Mouse (Mus musculus) embryonic facial prominence, embryonic 15.5 days (tissue): Measurements from ENCODE around the gene Zbtb44. TPM values are rescaled to one million over a fixed set of nuclear protein-coding genes. Genes with fewer than 3 reads are reported as not detected.

Experiments
- ATAC-seq: fragments of 200-750 bp; cut with Nextera tagmentation; 2 replicates; pipeline ENCODE4 v1.8.0; 2017; ENCODE audit warnings: low read depth, moderate TSS enrichment; ENCODE audit not compliant: insufficient number of reproducible peaks, low FRiP score, low TSS enrichment
- H3K27ac ChIP-seq: fragments of 300-500 bp; sonication (generic); replicated peaks from 2 replicates; pipeline ENCODE4 v1.5.1; 2015; ENCODE audit warnings: mild to moderate bottlenecking, inconsistent platforms
- H3K27me3 ChIP-seq: fragments of 300-500 bp; sonication (generic); 2 replicates; pipeline ENCODE4 v1.6.1; 2015; ENCODE audit warnings: inconsistent platforms
- H3K36me3 ChIP-seq: fragments of 300-500 bp; sonication (generic); 2 replicates; pipeline ENCODE4 v1.6.1; 2015; ENCODE audit warnings: mild to moderate bottlenecking, inconsistent platforms
- H3K4me1 ChIP-seq: fragments of 300-500 bp; sonication (generic); 2 replicates; pipeline ENCODE4 v1.6.1; 2015; ENCODE audit warnings: inconsistent platforms
- H3K4me2 ChIP-seq: fragments of 300-500 bp; sonication (generic); replicated peaks from 2 replicates; pipeline ENCODE4 v1.6.1; 2015; ENCODE audit warnings: mild to moderate bottlenecking, inconsistent platforms
- H3K4me3 ChIP-seq: fragments of 300-500 bp; sonication (generic); replicated peaks from 2 replicates; pipeline ENCODE4 v1.5.1; 2015; ENCODE audit warnings: mild to moderate bottlenecking, inconsistent platforms
- H3K9ac ChIP-seq: fragments of 300-500 bp; sonication (generic); 2 replicates; pipeline ENCODE4 v1.6.1; 2015; ENCODE audit warnings: inconsistent platforms
- H3K9me3 ChIP-seq: fragments of 300-500 bp; sonication (generic); replicated peaks from 2 replicates; pipeline ENCODE4 v1.6.1; 2016; ENCODE audit warnings: inconsistent platforms
- WGBS: fragments of 180-500 bp; shearing (Covaris S2); methylation state at CpG from one replicate; pipeline ENCODE4 v1.1.7; 2015; 5-methylcytosine and 5-hydroxymethylcytosine counted together
- polyA plus RNA-seq: library from polyadenylated mRNA; unstranded; fragments of >200 nt; fragmentation: Nextera tagmentation; extraction: Ambion mirVana; gene quantifications from 2 replicates; pipeline ENCODE4 v1.2.1, GENCODE M21; 2015

The Zbtb44 gene
- 7.6 and 8.3 TPM in 2 replicates for polyA plus RNA-seq

GRCm38 (mm10) chr9:31030532-31031413 is at the start of gene Zbtb44:
Gene Zbtb44, plus strand, starts transcription at chr9:31030644.
- under 1% methylated on average over 63 of the region's 79 CpGs for WGBS
- peaks cover 17% of the 10 kb centered on the region for H3K4me1 ChIP-seq
- peak; percentile 90 for ATAC-seq

DNA sequence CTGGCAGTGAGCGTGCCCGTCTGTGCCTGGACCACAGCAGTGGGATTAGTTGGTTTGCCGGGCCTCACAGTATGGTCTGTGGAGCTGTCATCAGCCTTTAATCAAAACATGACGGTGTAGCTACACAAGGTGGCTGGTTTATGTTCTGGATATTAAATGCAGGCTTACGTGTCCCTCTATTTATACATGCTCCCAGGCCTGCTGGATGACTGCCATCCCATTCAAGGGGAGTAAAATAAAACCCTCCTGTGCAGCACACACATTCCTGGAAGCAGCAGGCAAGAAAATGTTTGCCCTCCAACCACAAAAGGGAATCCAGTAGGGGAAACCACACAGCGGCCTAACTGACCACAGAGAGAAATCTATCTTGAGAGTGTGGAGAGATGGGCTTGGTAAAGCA is 44.7 kb upstream of the Zbtb44 start:
- WGBS, result 23% methylated on average over 6 of the region's 6 CpGs
- Histone ChIP-seq H3K9ac (no peak overlapping the region), H3K9me3 (no peaks in the 10 kb centered on the region), H3K36me3 (no peaks in the 10 kb centered on the region), H3K27ac (no peak overlapping the region), H3K4me2 (no peak overlapping the region), H3K4me1 (peaks cover 6% of the 10 kb centered on the region), H3K4me3 (no peak overlapping the region), H3K27me3 (0 out of 2 replicates have a peak, but pooled peaks cover 4% of the 10 kb centered on the region)
- ATAC-seq, result peak; percentile 83

More at GRCm38 (mm10) chr9:31030532-31031413, at the start of gene Zbtb44:
- Histone ChIP-seq H3K9ac (peak within 1 kb of the TSS; percentile 93), H3K9me3 (no peaks in the 10 kb centered on the region), H3K4me2 (peak within 1 kb of the TSS; percentile 80), H3K36me3 (no peaks in the 10 kb centered on the region), H3K27ac (peak within 1 kb of the TSS; percentile 96), H3K4me3 (peak within 1 kb of the TSS; percentile 91), H3K27me3 (no peaks in the 10 kb centered on the region)

DNA sequence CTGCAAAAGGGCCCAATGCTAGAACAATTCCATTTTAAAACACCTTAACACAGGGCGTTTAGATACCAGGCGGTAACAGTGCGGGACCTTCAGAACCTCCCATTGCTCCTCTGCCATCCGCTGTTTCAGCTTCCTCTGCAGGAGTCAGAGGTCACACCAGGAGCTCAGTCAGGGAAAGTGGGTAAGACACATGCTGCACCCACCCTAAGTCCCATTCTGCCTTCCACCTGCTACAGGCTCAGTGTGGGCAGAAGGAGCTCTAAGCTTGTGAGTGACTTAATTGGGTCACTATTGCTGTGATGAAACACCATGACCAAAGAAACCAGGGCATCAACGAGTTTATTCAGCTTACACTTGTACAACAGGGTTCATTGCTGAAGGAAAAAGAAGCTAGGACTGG is 37.3 kb upstream of the Zbtb44 start:
- H3K27me3 ChIP-seq, result no peaks in the 10 kb centered on the region
- no peaks in the 10 kb centered on the region for H3K9me3 ChIP-seq
- WGBS, result 86% methylated on average over 5 of the region's 5 CpGs
- H3K4me2 ChIP-seq, result no peak overlapping the region
- no peaks in the 10 kb centered on the region for H3K4me1 ChIP-seq
- H3K9ac ChIP-seq, result no peak overlapping the region
- no peak for ATAC-seq
- H3K36me3 ChIP-seq, result no peaks in the 10 kb centered on the region
- H3K4me3 ChIP-seq, result no peak overlapping the region
- no peak overlapping the region for H3K27ac ChIP-seq

DNA sequence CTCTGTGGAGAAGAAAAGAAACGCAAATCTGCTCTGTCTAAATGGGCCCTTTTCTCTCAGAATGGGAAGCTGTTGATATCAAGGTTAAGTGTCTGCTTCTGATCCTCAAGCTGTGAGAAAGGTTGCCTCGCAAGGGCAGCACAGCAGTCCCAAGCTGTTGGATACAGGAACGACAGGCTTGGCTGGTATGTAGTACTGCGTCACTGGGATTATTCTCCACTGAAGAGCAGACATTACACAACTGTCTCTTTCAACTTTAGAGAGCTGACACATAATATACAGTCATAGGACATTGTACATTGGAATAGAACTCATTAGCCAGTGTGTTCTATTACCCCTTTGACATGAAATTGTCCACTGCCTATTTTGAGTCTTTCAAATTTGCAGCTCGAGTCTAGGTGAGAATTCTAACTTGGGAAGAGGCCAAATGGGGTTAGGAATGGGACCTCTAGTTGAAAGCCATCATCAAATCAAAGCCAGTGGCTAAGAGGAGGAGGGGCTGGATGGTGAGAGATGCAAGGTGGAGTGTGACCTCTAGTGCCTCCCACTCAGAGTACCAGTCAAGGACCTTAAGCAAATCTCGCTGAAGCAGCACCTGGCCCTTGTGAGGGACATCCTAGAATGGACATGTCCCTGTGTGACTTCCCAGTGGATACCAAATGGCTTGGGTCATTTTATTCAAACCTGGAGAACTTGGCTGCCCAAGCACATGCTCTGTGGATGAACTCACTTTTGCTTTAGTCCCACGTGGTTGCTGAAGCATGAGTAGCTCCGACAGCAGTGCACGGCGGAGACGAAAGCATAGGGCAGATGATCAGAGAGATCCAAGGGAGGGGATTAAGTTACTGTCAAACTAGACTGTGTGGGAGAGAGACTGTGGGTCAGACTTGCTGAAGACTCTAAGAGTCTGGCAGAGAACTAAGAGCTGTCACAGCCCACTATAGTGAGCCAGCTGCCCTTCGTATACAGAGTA is 33.6 kb upstream of the Zbtb44 start:
- H3K27ac ChIP-seq, result no peak overlapping the region
- ATAC-seq, result peak; percentile 54; the same call in 1 of the 2 replicates
- H3K4me2 ChIP-seq, result no peak overlapping the region
- 63% methylated on average over 12 of the region's 12 CpGs for WGBS
- H3K4me1 ChIP-seq, result no peaks in the 10 kb centered on the region
- no peak overlapping the region for H3K4me3 ChIP-seq
- H3K36me3 ChIP-seq, result no peaks in the 10 kb centered on the region
- no peak overlapping the region for H3K9ac ChIP-seq
- H3K27me3 ChIP-seq, result no peaks in the 10 kb centered on the region
- no peaks in the 10 kb centered on the region for H3K9me3 ChIP-seq

GRCm38 (mm10) chr9:31000641-31001040 is 29.8 kb upstream of the Zbtb44 start:
- Histone ChIP-seq H3K27ac (no peak overlapping the region), H3K4me3 (no peak overlapping the region), H3K9me3 (no peaks in the 10 kb centered on the region), H3K36me3 (no peaks in the 10 kb centered on the region), H3K9ac (no peak overlapping the region), H3K4me1 (no peaks in the 10 kb centered on the region), H3K27me3 (no peaks in the 10 kb centered on the region), H3K4me2 (no peak overlapping the region)
- WGBS, result 76% methylated on average over 10 of the region's 10 CpGs
- no peak for ATAC-seq

- H3K9me3 ChIP-seq, result no peaks in the 10 kb centered on the region
- WGBS, result 69% methylated on average over 4 of the region's 4 CpGs
- ATAC-seq, result no peak
Measured at GRCm38 (mm10) chr9:31002528-31002927, 27.9 kb upstream of the Zbtb44 start.

DNA sequence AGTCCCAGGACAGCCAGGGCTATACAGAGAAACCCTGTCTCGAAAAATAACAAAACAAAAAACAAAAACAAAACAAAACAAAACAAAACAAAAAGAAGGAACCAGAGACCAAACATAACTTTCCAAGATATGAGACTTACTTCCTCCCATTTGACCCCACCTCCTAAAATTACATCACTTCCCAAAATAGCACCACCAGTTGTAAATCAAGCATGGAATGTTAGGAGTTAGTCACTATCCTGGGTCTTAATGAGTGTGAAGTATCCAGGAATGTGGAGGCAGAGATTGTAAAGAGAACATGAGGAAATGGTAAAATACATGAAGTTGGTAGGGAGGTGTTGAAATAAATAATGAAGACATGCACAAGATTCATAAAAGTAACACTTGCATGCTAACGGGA is 21.1 kb upstream of the Zbtb44 start:
- 77% methylated on average over 2 of the region's 2 CpGs for WGBS
- no peaks in the 10 kb centered on the region for H3K36me3 ChIP-seq
- H3K27me3 ChIP-seq, result no peaks in the 10 kb centered on the region
- no peaks in the 10 kb centered on the region for H3K9me3 ChIP-seq
- H3K4me3 ChIP-seq, result no peak overlapping the region
- H3K4me1 ChIP-seq, result 0 out of 2 replicates have a peak, but pooled peaks cover 3% of the 10 kb centered on the region
- H3K4me2 ChIP-seq, result no peak overlapping the region
- ATAC-seq, result no peak
- H3K9ac ChIP-seq, result no peak overlapping the region
- no peak overlapping the region for H3K27ac ChIP-seq

More at GRCm38 (mm10) chr9:31002528-31002927, 27.9 kb upstream of the Zbtb44 start:
- Histone ChIP-seq H3K27me3 (no peaks in the 10 kb centered on the region), H3K4me1 (no peaks in the 10 kb centered on the region), H3K27ac (no peak overlapping the region), H3K4me2 (no peak overlapping the region), H3K9ac (no peak overlapping the region), H3K36me3 (no peaks in the 10 kb centered on the region), H3K4me3 (no peak overlapping the region)

GRCm38 (mm10) chr9:31010040-31010439 is 20.4 kb upstream of the Zbtb44 start:
- Histone ChIP-seq H3K4me1 (0 out of 2 replicates have a peak, but pooled peaks cover 3% of the 10 kb centered on the region), H3K9ac (no peak overlapping the region), H3K27ac (no peak overlapping the region), H3K4me2 (no peak overlapping the region), H3K9me3 (no peaks in the 10 kb centered on the region), H3K4me3 (no peak overlapping the region), H3K27me3 (no peaks in the 10 kb centered on the region), H3K36me3 (no peaks in the 10 kb centered on the region)
- ATAC-seq, result no peak
- 74% methylated on average over 3 of the region's 3 CpGs for WGBS

- no peak for ATAC-seq
- 23% methylated on average over 3 of the region's 3 CpGs for WGBS
- no peaks in the 10 kb centered on the region for H3K36me3 ChIP-seq
Measured at GRCm38 (mm10) chr9:31010749-31011148, 19.7 kb upstream of the Zbtb44 start.

DNA sequence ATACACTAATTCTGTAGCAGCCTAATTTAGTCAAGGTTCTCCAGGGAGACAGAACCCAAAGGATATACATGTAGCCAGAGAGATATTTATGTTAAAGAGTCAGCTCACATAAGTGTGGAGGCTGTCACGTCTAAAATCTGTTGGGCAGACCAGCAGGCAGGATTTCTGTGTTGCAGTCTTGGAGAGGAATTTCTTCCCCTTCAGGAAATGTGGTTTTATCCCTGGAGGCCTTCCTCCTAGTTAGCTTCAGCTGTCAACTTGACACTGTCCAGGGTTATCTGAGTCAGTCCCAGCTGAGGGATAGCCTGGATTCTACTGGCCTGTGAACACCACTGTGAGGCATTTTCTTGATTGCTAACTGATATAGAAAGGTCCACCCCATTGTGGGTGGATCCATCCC is 18.9 kb upstream of the Zbtb44 start:
- Histone ChIP-seq H3K4me2 (no peak overlapping the region), H3K36me3 (no peaks in the 10 kb centered on the region), H3K9ac (no peak overlapping the region), H3K4me1 (0 out of 2 replicates have a peak, but pooled peaks cover 3% of the 10 kb centered on the region), H3K9me3 (no peaks in the 10 kb centered on the region), H3K4me3 (no peak overlapping the region), H3K27me3 (no peaks in the 10 kb centered on the region), H3K27ac (no peak overlapping the region)
- no peak for ATAC-seq
- 8% methylated on average over 1 of the region's 1 CpGs for WGBS

More at GRCm38 (mm10) chr9:31010749-31011148, 19.7 kb upstream of the Zbtb44 start:
- no peaks in the 10 kb centered on the region for H3K27me3 ChIP-seq
- 0 out of 2 replicates have a peak, but pooled peaks cover 3% of the 10 kb centered on the region for H3K4me1 ChIP-seq
- H3K9me3 ChIP-seq, result no peaks in the 10 kb centered on the region
- no peak overlapping the region for H3K27ac ChIP-seq
- H3K4me3 ChIP-seq, result no peak overlapping the region
- H3K4me2 ChIP-seq, result no peak overlapping the region
- H3K9ac ChIP-seq, result no peak overlapping the region

DNA sequence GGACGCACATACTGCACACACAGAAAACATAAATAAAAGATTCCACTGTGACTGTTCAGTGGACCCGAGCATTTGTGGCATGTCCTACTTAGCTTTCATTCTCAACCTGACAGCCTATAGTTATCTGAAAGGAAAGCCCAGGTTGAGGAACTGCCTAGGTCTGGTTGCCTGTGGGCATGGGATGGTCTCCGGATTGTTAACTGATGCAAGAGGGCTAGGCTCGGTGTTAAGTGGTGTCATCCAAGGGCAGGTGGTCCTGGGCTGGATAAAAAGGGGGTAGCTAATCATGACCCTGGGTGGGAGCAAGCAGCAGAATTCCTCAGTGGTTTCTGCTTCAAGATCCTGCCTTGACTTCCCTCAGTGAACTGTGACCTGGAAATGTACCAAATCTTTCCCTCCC is 17.8 kb upstream of the Zbtb44 start:
- Histone ChIP-seq H3K4me3 (no peak overlapping the region), H3K27ac (no peak overlapping the region), H3K27me3 (no peaks in the 10 kb centered on the region), H3K4me1 (0 out of 2 replicates have a peak, but pooled peaks cover 3% of the 10 kb centered on the region), H3K9ac (no peak overlapping the region), H3K9me3 (no peaks in the 10 kb centered on the region), H3K4me2 (no peak overlapping the region), H3K36me3 (no peaks in the 10 kb centered on the region)
- ATAC-seq, result no peak
- 71% methylated on average over 4 of the region's 4 CpGs for WGBS
